Mouse (Mus musculus) G1E (cell line): Measurements from ENCODE around the gene Dnah8. TPM values are rescaled to one million over a fixed set of nuclear protein-coding genes. Genes with fewer than 3 reads are reported as not detected.

ENCODE experiments used
- ATAC-seq: 2 replicates; pipeline ENCODE4 v1.8.0; 2016; ENCODE audit warnings: mild to moderate bottlenecking; ENCODE audit not compliant: insufficient number of reproducible peaks, poor library complexity, low FRiP score, severe bottlenecking; ENCODE audit errors: extremely low read depth
- DNase-seq: peaks from one replicate; pipeline ENCODE4 v3.0.0; 2012; ENCODE audit warnings: low spot score
- H3K27me3 ChIP-seq: 2 replicates; pipeline ENCODE4 v1.6.1; 2012; ENCODE audit warnings: mild to moderate bottlenecking, low read length, inconsistent platforms; ENCODE audit not compliant: insufficient read depth
- H3K36me3 ChIP-seq: replicated peaks from 2 replicates; pipeline ENCODE3; 2012; ENCODE audit warnings: mild to moderate bottlenecking, inconsistent platforms
- H3K4me1 ChIP-seq: 2 replicates; pipeline ENCODE4 v1.6.1; 2012; ENCODE audit warnings: low read depth, low read length, inconsistent platforms, mixed read lengths; ENCODE audit not compliant: insufficient read depth
- H3K4me3 ChIP-seq: 2 replicates; pipeline ENCODE4 v1.5.1; 2012; ENCODE audit warnings: low read depth, mild to moderate bottlenecking, inconsistent platforms, low read length, moderate library complexity, mixed read lengths
- H3K9me3 ChIP-seq: replicated peaks from 2 replicates; pipeline ENCODE4 v1.6.1; 2012; ENCODE audit warnings: inconsistent platforms
- CTCF ChIP-seq: IDR thresholded peaks from 2 replicates; pipeline ENCODE4 v1.5.1; 2012; ENCODE audit warnings: low read depth, low read length, inconsistent platforms, mixed read lengths
- GATA1 ChIP-seq: IDR thresholded peaks from 2 replicates; pipeline ENCODE4 v1.6.1; 2012; ENCODE audit warnings: borderline replicate concordance, low read length, inconsistent platforms, mixed read lengths
- GATA2 ChIP-seq: IDR thresholded peaks from 2 replicates; pipeline ENCODE4 v1.6.1; 2012; ENCODE audit warnings: low read depth, low read length, inconsistent platforms, borderline replicate concordance
- POLR2AphosphoS5 ChIP-seq: IDR thresholded peaks from 2 replicates; pipeline ENCODE4 v1.6.1; 2012; ENCODE audit warnings: low read depth, low read length, inconsistent platforms; ENCODE audit not compliant: insufficient replicate concordance
- TAL1 ChIP-seq: conservative IDR thresholded peaks from 2 replicates; pipeline ENCODE4 v1.6.1; 2012; ENCODE audit warnings: low read depth, low read length, inconsistent platforms, mixed read lengths
- polyA plus RNA-seq: library from polyadenylated mRNA; stranded (reverse); fragments of >175 nt; gene quantifications from 2 replicates; pipeline ENCODE4 v1.2.3, GENCODE M21; 2012
- total RNA-seq, 2 experiments: library from RNA; stranded (forward) in 1 of 2; stranded (reverse) in 1 of 2; fragments of 200-1000 nt in 1 of 2; fragments of >200 nt in 1 of 2; fragmentation: Nextera tagmentation in 1 of 2; gene quantifications; 2 replicates each; pipeline ENCODE4 v1.2.3; 2014 to 2017

Dnah8 gene
- total and polyA plus RNA-seq, 3 experiments, result 3.5 to 49.3 (median 42.5) TPM

GRCm38 (mm10) chr17:30808866-30809660, 184.9 kb downstream of the Dnah8 start:
- no peak for ATAC-seq
- peaks cover 69% of the 10 kb centered on the region for H3K36me3 ChIP-seq
- H3K4me1 ChIP-seq, result no peaks in the 10 kb centered on the region
- H3K27me3 ChIP-seq, result no peaks in the 10 kb centered on the region
- no peak overlapping the region for H3K4me3 ChIP-seq
- no peak for TF ChIP-seq TAL1
- TF ChIP-seq GATA2, result no peak
- TF ChIP-seq POLR2AphosphoS5, result no peak
- no peak for TF ChIP-seq GATA1
- TF ChIP-seq CTCF, result no peak
- no peak for DNase-seq
- peaks cover 63% of the 10 kb centered on the region for H3K9me3 ChIP-seq

- no peak for TF ChIP-seq GATA1
- TF ChIP-seq CTCF, result no peak
- no peak for TF ChIP-seq TAL1
- no peak for TF ChIP-seq POLR2AphosphoS5
- no peak for TF ChIP-seq GATA2
- Histone ChIP-seq H3K27me3 (no peaks in the 10 kb centered on the region), H3K9me3 (peaks cover 56% of the 10 kb centered on the region), H3K4me1 (no peaks in the 10 kb centered on the region), H3K36me3 (peaks cover 62% of the 10 kb centered on the region), H3K4me3 (no peak overlapping the region)
- ATAC-seq, result no peak
- DNase-seq, result no peak
These were observed 185.9 kb downstream of the Dnah8 start for GRCm38 (mm10) chr17:30809926-30810660.

- Histone ChIP-seq H3K9me3 (peaks cover 35% of the 10 kb centered on the region), H3K36me3 (peaks cover 39% of the 10 kb centered on the region), H3K4me1 (peaks cover 5% of the 10 kb centered on the region), H3K4me3 (no peak overlapping the region), H3K27me3 (no peaks in the 10 kb centered on the region)
- no peak for TF ChIP-seq TAL1
- TF ChIP-seq GATA2, result no peak
- TF ChIP-seq POLR2AphosphoS5, result no peak
- no peak for TF ChIP-seq GATA1
- TF ChIP-seq CTCF, result 0 out of 2 replicates have a peak, but pooled peaks have one; percentile 22
- no peak for DNase-seq
- no peak for ATAC-seq
These were observed 194.4 kb downstream of the Dnah8 start for GRCm38 (mm10) chr17:30818543-30818942.

GRCm38 (mm10) chr17:30819134-30819533, 195.0 kb downstream of the Dnah8 start:
- peaks cover 5% of the 10 kb centered on the region for H3K4me1 ChIP-seq
- peaks cover 35% of the 10 kb centered on the region for H3K36me3 ChIP-seq
- no peak overlapping the region for H3K4me3 ChIP-seq
- H3K9me3 ChIP-seq, result peaks cover 31% of the 10 kb centered on the region
- TF ChIP-seq TAL1, result no peak
- peak; percentile 2; the same call in 1 of the 2 replicates for TF ChIP-seq CTCF
- no peak for TF ChIP-seq GATA1
- DNase-seq (no peak), ATAC-seq (no peak)
- H3K27me3 ChIP-seq, result no peaks in the 10 kb centered on the region

- TF ChIP-seq POLR2AphosphoS5, result no peak
- TF ChIP-seq GATA2, result no peak
- no peak for TF ChIP-seq CTCF
- TF ChIP-seq TAL1, result no peak
- no peak for TF ChIP-seq GATA1
- no peak for DNase-seq
- peaks cover 29% of the 10 kb centered on the region for H3K9me3 ChIP-seq
- H3K4me3 ChIP-seq, result no peak overlapping the region
- H3K4me1 ChIP-seq, result peaks cover 5% of the 10 kb centered on the region
- peaks cover 35% of the 10 kb centered on the region for H3K36me3 ChIP-seq
- no peaks in the 10 kb centered on the region for H3K27me3 ChIP-seq
- ATAC-seq, result no peak
These were observed 197.0 kb downstream of the Dnah8 start for GRCm38 (mm10) chr17:30821115-30821514.

GRCm38 (mm10) chr17:30824473-30824872, 200.3 kb downstream of the Dnah8 start:
- Histone ChIP-seq H3K36me3 (peaks cover 30% of the 10 kb centered on the region), H3K4me1 (peaks cover 2% of the 10 kb centered on the region; the same call in 1 of the 2 replicates), H3K4me3 (no peak overlapping the region), H3K9me3 (peaks cover 32% of the 10 kb centered on the region), H3K27me3 (no peaks in the 10 kb centered on the region)
- no peak for TF ChIP-seq POLR2AphosphoS5
- TF ChIP-seq CTCF, result no peak
- no peak for TF ChIP-seq GATA2
- no peak for TF ChIP-seq GATA1
- no peak for TF ChIP-seq TAL1
- ATAC-seq, result no peak
- DNase-seq, result no peak
